Mouse (Mus musculus): ENCODE measurements around the gene Rplp1. TPM values are rescaled to one million over a fixed set of nuclear protein-coding genes. Genes with fewer than 3 reads are reported as not detected.

Gene Rplp1
- 8,905 and 10,824 TPM in 2 replicates for polyA plus RNA-seq (2012; rRNA removed)

DNA sequence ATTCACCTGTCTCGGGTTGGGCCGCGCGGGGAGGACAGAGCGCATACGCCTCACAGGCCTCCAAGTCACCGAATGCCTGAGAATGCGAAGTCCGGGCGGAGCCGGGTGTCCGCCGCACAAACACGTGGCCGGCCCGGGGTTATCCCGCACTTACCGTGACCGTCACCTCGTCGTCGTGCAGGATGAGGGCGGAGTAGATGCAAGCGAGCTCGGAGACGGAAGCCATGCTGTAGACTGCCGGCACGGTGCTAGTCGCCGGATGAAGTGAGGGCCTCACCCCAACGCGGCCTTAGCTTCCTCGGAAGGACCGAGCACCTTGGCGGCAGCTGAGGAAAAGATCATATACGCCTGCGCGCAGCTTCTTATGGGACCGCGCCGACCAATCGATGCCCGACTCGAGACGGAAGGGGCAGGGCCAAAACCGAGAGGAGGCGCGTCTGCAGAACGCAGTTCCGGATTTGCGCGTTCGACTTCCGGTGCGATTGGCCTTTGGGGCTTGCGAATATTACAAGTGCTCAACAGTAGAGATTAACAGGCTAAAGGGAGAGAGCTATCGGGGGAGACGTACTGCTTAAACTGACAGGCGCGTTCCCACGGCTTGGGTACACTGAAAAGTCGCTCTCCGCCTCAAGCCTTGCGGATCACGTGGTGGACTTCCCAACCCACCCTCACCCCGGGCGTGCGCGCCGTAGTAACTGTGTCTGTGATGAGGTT, at the start of gene Rplp1:
Rplp1 (minus strand) TSS at position 340 of the 714 bp plus-strand sequence.
- TF ChIP-seq POLR2A (IDR thresholded peaks at IDR 0.05; ENCODE audit: control insufficient read depth, extremely low read depth, insufficient read depth, low read length, poor library complexity) (no peak; the same call in none of the 2 replicates), CTCF (IDR thresholded peaks at IDR 0.05; ENCODE audit: borderline replicate concordance, control insufficient read depth, extremely low read depth, insufficient read depth, low read length, poor library complexity) (peak; percentile 42; the same call in 1 of the 2 replicates)
- H3K4me3 ChIP-seq (ENCODE audit: control insufficient read depth, insufficient read depth, low read length): peak within 1 kb of the TSS; percentile 91
- peak within 1 kb of the TSS; percentile 98 for H3K27ac ChIP-seq (ENCODE audit: control insufficient read depth, insufficient read depth, low read length)
- no peaks in the 10 kb centered on the region for H3K4me1 ChIP-seq (replicated peaks; ENCODE audit: control insufficient read depth, insufficient read depth, low read length)
- peak; percentile 96 for DNase-seq
- H3K36me3 ChIP-seq (ENCODE audit: control insufficient read depth, insufficient read depth, low read length): peaks cover 27% of the 10 kb centered on the region
- no peaks in the 10 kb centered on the region for H3K27me3 ChIP-seq (ENCODE audit: control insufficient read depth, insufficient read depth, low read length)
- WGBS: under 1% methylated on average over 70 of the region's 70 CpGs

DNA sequence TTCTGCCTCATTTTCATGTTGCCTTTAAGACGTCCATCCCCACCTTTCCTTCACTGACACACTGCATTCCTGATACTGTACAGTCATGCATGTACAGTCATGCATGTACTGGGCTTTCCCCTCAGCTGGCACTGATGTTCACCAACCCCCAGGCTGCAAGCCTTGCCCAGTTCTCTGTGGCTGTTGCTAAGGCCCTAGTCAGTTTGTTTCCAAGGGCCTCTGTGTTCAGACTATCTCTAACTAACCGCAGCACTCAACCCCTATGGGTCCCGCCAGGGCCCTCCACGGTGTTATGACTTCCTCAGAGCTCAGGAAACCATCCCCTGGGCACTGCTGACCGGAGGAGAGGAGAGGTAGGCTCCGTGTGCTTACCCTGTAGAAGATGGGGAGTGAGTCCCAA, 49.0 kb upstream of the Rplp1 start:
- Histone ChIP-seq H3K4me3 (ENCODE audit: control insufficient read depth, insufficient read depth, low read length) (no peak overlapping the region), H3K36me3 (ENCODE audit: control insufficient read depth, insufficient read depth, low read length) (no peaks in the 10 kb centered on the region), H3K27ac (ENCODE audit: control insufficient read depth, insufficient read depth, low read length) (no peak overlapping the region), H3K4me1 (replicated peaks; ENCODE audit: control insufficient read depth, insufficient read depth, low read length) (peaks cover 43% of the 10 kb centered on the region), H3K27me3 (ENCODE audit: control insufficient read depth, insufficient read depth, low read length) (no peaks in the 10 kb centered on the region)
- 38% methylated on average over 6 of the region's 6 CpGs for WGBS
- DNase-seq: no peak
- TF ChIP-seq CTCF (IDR thresholded peaks at IDR 0.05; ENCODE audit: borderline replicate concordance, control insufficient read depth, extremely low read depth, insufficient read depth, low read length, poor library complexity): no peak
- TF ChIP-seq POLR2A (IDR thresholded peaks at IDR 0.05; ENCODE audit: control insufficient read depth, extremely low read depth, insufficient read depth, low read length, poor library complexity): no peak

DNA sequence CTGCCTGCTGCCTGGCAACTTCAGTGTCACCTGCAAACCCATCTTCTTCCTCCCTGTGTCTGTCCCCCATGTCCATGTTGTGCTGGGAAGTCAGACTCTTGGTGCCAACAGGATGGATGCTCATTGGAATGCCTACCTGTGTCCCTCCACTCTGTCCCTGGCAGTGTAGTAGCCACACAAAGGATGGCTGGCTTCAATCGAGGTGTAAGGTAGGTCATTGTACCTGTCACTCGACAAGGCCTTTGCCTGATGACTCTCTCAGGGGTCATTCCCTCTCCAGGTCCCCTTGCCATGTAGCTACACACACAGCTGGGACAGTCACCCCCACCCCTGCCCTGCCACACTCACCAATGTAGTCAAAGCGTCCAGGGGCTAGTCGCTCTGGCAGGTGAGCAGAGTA, 46.8 kb upstream of the Rplp1 start:
- no peak for DNase-seq
- H3K36me3 ChIP-seq (ENCODE audit: control insufficient read depth, insufficient read depth, low read length): no peaks in the 10 kb centered on the region
- WGBS: 64% methylated on average over 4 of the region's 4 CpGs
- H3K27me3 ChIP-seq (ENCODE audit: control insufficient read depth, insufficient read depth, low read length): no peaks in the 10 kb centered on the region
- peaks cover 45% of the 10 kb centered on the region for H3K4me1 ChIP-seq (replicated peaks; ENCODE audit: control insufficient read depth, insufficient read depth, low read length)
- no peak for TF ChIP-seq CTCF (IDR thresholded peaks at IDR 0.05; ENCODE audit: borderline replicate concordance, control insufficient read depth, extremely low read depth, insufficient read depth, low read length, poor library complexity)
- no peak for TF ChIP-seq POLR2A (IDR thresholded peaks at IDR 0.05; ENCODE audit: control insufficient read depth, extremely low read depth, insufficient read depth, low read length, poor library complexity)
- H3K27ac ChIP-seq (ENCODE audit: control insufficient read depth, insufficient read depth, low read length): peak overlapping the region; percentile 50
- H3K4me3 ChIP-seq (ENCODE audit: control insufficient read depth, insufficient read depth, low read length): no peak overlapping the region

DNA sequence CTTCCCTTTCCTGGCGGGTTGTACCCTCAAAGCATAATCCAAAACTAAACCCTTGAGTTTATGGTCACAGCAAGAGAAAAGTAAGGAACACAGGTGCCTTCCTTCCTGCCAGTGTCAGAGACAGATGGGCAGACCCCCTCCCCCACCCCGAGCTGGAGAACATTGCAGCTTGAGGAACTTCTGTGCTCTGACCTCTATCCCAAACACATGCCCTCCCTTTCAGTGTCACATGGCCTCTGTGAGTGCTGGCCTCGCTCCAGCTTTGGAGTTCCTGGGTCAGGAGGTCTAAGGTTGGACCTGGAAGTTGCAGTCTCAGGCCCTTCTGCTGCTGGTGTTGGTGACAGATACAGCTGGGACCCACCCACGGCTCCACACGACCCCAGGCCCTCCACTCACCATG, 46.4 kb upstream of the Rplp1 start:
- peaks cover 45% of the 10 kb centered on the region for H3K4me1 ChIP-seq (replicated peaks; ENCODE audit: control insufficient read depth, insufficient read depth, low read length)
- 15% methylated on average over 5 of the region's 5 CpGs for WGBS
- peak overlapping the region; percentile 50 for H3K27ac ChIP-seq (ENCODE audit: control insufficient read depth, insufficient read depth, low read length)
- no peak overlapping the region for H3K4me3 ChIP-seq (ENCODE audit: control insufficient read depth, insufficient read depth, low read length)
- no peaks in the 10 kb centered on the region for H3K27me3 ChIP-seq (ENCODE audit: control insufficient read depth, insufficient read depth, low read length)
- DNase-seq: peak; percentile 27
- H3K36me3 ChIP-seq (ENCODE audit: control insufficient read depth, insufficient read depth, low read length): no peaks in the 10 kb centered on the region
- TF ChIP-seq POLR2A (IDR thresholded peaks at IDR 0.05; ENCODE audit: control insufficient read depth, extremely low read depth, insufficient read depth, low read length, poor library complexity): no peak
- TF ChIP-seq CTCF (IDR thresholded peaks at IDR 0.05; ENCODE audit: borderline replicate concordance, control insufficient read depth, extremely low read depth, insufficient read depth, low read length, poor library complexity): no peak

DNA sequence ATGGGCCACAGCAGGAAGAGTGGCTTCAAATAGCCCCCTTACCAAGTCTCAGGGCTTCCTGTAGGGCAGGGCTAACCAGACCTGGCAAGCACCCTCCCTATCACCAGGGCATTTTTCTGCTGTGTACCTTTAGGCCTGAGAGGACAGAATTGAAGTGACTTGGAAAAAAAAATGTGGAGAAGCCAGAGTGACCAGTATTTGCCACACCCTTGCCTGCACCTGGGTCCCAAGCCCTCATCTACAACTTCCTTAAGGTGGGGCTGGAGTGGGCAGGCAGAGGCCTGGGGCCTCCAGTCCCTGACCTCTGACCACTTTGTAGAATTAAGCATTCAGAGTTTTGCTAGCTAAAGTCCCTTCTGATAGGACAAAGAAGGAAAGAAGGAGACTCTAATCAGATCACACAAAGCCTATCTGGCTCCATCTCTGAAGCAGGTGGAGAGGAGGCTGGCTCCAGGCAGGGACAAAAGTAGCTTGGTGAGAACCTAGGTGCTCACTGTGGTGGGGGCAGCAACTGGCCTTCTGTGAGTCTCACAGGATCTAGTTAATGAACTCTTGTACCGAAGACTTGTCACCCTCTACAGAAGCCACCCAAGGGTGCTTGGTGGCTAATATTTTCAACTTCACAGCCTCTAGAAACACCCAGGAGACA, 45.7 kb upstream of the Rplp1 start:
- no peak for TF ChIP-seq POLR2A (IDR thresholded peaks at IDR 0.05; ENCODE audit: control insufficient read depth, extremely low read depth, insufficient read depth, low read length, poor library complexity)
- no peak for TF ChIP-seq CTCF (IDR thresholded peaks at IDR 0.05; ENCODE audit: borderline replicate concordance, control insufficient read depth, extremely low read depth, insufficient read depth, low read length, poor library complexity)
- Histone ChIP-seq H3K4me1 (replicated peaks; ENCODE audit: control insufficient read depth, insufficient read depth, low read length) (peaks cover 40% of the 10 kb centered on the region), H3K27me3 (ENCODE audit: control insufficient read depth, insufficient read depth, low read length) (no peaks in the 10 kb centered on the region), H3K27ac (ENCODE audit: control insufficient read depth, insufficient read depth, low read length) (peak overlapping the region; percentile 50; the same call in 1 of the 2 replicates), H3K36me3 (ENCODE audit: control insufficient read depth, insufficient read depth, low read length) (no peaks in the 10 kb centered on the region), H3K4me3 (ENCODE audit: control insufficient read depth, insufficient read depth, low read length) (no peak overlapping the region)
- 15% methylated on average over 1 of the region's 1 CpGs for WGBS
- no peak for DNase-seq

DNA sequence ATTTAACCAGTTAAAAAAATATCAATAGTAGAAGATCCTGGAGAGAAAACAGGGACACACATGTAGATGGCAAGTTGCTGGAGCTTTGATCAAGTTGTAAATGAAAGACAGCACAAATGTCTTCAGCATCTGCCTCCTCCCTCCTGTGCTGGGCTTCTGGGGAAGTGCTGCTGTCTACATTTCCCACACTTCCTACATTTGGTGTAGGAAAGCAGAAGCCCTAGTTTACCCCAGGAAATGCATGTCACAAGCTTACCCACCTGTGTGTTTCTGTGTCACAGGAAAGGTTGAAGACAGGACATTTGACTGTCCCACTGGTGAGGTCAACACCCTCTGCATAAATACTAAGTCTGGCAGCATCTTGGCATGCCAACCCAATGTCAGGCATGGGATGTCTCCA, 40.4 kb upstream of the Rplp1 start:
- H3K27ac ChIP-seq (ENCODE audit: control insufficient read depth, insufficient read depth, low read length): no peak overlapping the region

More for the DNA sequence above, 40.4 kb upstream of the Rplp1 start:
- H3K27me3 ChIP-seq (ENCODE audit: control insufficient read depth, insufficient read depth, low read length): no peaks in the 10 kb centered on the region
- H3K36me3 ChIP-seq (ENCODE audit: control insufficient read depth, insufficient read depth, low read length): no peaks in the 10 kb centered on the region
- no peak for TF ChIP-seq POLR2A (IDR thresholded peaks at IDR 0.05; ENCODE audit: control insufficient read depth, extremely low read depth, insufficient read depth, low read length, poor library complexity)
- TF ChIP-seq CTCF (IDR thresholded peaks at IDR 0.05; ENCODE audit: borderline replicate concordance, control insufficient read depth, extremely low read depth, insufficient read depth, low read length, poor library complexity): no peak
- peaks cover 3% of the 10 kb centered on the region for H3K4me1 ChIP-seq (replicated peaks; ENCODE audit: control insufficient read depth, insufficient read depth, low read length)
- DNase-seq: no peak
- H3K4me3 ChIP-seq (ENCODE audit: control insufficient read depth, insufficient read depth, low read length): no peak overlapping the region
